Mouse (Mus musculus): ENCODE measurements around the gene Mblac1. TPM values are rescaled to one million over a fixed set of nuclear protein-coding genes. Genes with fewer than 3 reads are reported as not detected.

Mblac1 gene
- polyA plus RNA-seq, 1 experiment from 2014 or later, result 5.9 TPM

GRCm38 (mm10) chr5:138226491-138226890 is 32.4 kb downstream of the Mblac1 start:
- no peak for ATAC-seq (replicated peaks; ENCODE audit: insufficient number of reproducible peaks, low FRiP score, low TSS enrichment)

GRCm38 (mm10) chr5:138227367-138227766 is 33.3 kb downstream of the Mblac1 start:
- ATAC-seq (replicated peaks; ENCODE audit: insufficient number of reproducible peaks, low FRiP score, low TSS enrichment), result no peak
- Histone ChIP-seq H3K4me2 (no peak overlapping the region), H3K27me3 (ENCODE audit: control insufficient read depth, insufficient read depth, low read length) (no peaks in the 10 kb centered on the region), H3K27ac (ENCODE audit: low read depth, low read length) (no peak overlapping the region), H3K9ac (ENCODE audit: low read depth, low read length) (no peak overlapping the region), H3K9me3 (replicated peaks; ENCODE audit: control insufficient read depth, low read length) (no peaks in the 10 kb centered on the region), H3K36me3 (ENCODE audit: control insufficient read depth, insufficient read depth, low read length) (no peaks in the 10 kb centered on the region), H3K4me1 (ENCODE audit: control insufficient read depth, insufficient read depth, low read length) (no peaks in the 10 kb centered on the region), H3K4me3 (ENCODE audit: low read depth, low read length) (no peak overlapping the region)
- 48% methylated on average over 2 of the region's 2 CpGs for WGBS (ENCODE audit: insufficient replicate concordance)

More at GRCm38 (mm10) chr5:138226491-138226890, 32.4 kb downstream of the Mblac1 start:
- Histone ChIP-seq H3K4me3 (ENCODE audit: low read depth, low read length) (no peak overlapping the region), H3K9me3 (replicated peaks; ENCODE audit: control insufficient read depth, low read length) (no peaks in the 10 kb centered on the region), H3K36me3 (ENCODE audit: control insufficient read depth, insufficient read depth, low read length) (no peaks in the 10 kb centered on the region), H3K27me3 (ENCODE audit: control insufficient read depth, insufficient read depth, low read length) (no peaks in the 10 kb centered on the region), H3K9ac (ENCODE audit: low read depth, low read length) (no peak overlapping the region), H3K4me1 (ENCODE audit: control insufficient read depth, insufficient read depth, low read length) (no peaks in the 10 kb centered on the region), H3K4me2 (no peak overlapping the region), H3K27ac (ENCODE audit: low read depth, low read length) (no peak overlapping the region)
- WGBS (ENCODE audit: insufficient replicate concordance), result 76% methylated on average over 4 of the region's 4 CpGs

DNA sequence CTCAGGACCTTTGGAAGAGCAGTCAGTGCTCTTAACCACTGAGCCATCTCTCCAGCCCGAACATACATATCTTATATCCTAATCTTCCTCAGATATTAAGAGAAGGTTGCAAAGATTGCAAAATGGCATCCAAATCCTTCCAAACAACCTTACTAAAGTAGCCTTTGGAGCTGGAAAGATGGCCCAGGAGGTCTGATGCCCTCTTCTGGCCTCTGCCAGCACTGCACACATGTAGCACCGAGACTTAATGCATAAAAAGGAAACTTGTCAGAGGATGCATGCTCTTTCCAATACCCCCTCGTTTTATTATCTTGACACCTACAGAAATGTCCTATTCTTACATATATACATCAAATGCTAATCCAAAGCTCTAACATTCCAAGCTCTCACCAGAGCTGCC is 33.9 kb downstream of the Mblac1 start:
- no peak overlapping the region for H3K4me2 ChIP-seq
- WGBS (ENCODE audit: insufficient replicate concordance), result 53% methylated on average over 3 of the region's 3 CpGs
- H3K4me3 ChIP-seq (ENCODE audit: low read depth, low read length), result no peak overlapping the region
- H3K27ac ChIP-seq (ENCODE audit: low read depth, low read length), result no peak overlapping the region
- H3K36me3 ChIP-seq (ENCODE audit: control insufficient read depth, insufficient read depth, low read length), result no peaks in the 10 kb centered on the region
- no peaks in the 10 kb centered on the region for H3K9me3 ChIP-seq (replicated peaks; ENCODE audit: control insufficient read depth, low read length)
- H3K4me1 ChIP-seq (ENCODE audit: control insufficient read depth, insufficient read depth, low read length), result no peaks in the 10 kb centered on the region
- H3K27me3 ChIP-seq (ENCODE audit: control insufficient read depth, insufficient read depth, low read length), result no peaks in the 10 kb centered on the region
- H3K9ac ChIP-seq (ENCODE audit: low read depth, low read length), result no peak overlapping the region
- ATAC-seq (replicated peaks; ENCODE audit: insufficient number of reproducible peaks, low FRiP score, low TSS enrichment), result no peak

DNA sequence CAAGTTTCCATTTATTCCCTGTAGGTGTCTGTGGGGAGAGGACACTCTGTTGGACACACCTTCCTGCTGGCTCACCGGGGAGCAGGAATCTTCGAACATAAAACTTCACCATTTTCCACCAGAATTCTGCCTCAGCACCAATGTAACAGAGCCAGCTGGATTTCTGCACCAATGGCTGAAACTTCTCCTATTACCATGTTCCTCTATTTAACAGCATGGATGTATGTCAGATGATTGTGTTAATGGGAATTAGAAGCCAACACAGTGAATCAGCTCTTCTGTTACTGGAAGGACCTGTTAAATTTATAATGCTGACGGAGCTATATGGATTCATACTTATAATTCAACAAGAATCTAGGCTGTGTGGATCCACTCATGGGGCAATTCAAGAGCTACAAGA is 35.4 kb downstream of the Mblac1 start:
- H3K36me3 ChIP-seq (ENCODE audit: control insufficient read depth, insufficient read depth, low read length), result no peaks in the 10 kb centered on the region
- 82% methylated on average over 3 of the region's 3 CpGs for WGBS (ENCODE audit: insufficient replicate concordance)
- H3K9ac ChIP-seq (ENCODE audit: low read depth, low read length), result no peak overlapping the region
- H3K27ac ChIP-seq (ENCODE audit: low read depth, low read length), result no peak overlapping the region
- H3K4me3 ChIP-seq (ENCODE audit: low read depth, low read length), result no peak overlapping the region
- ATAC-seq (replicated peaks; ENCODE audit: insufficient number of reproducible peaks, low FRiP score, low TSS enrichment), result no peak
- H3K4me2 ChIP-seq, result no peak overlapping the region
- H3K27me3 ChIP-seq (ENCODE audit: control insufficient read depth, insufficient read depth, low read length), result no peaks in the 10 kb centered on the region
- H3K4me1 ChIP-seq (ENCODE audit: control insufficient read depth, insufficient read depth, low read length), result no peaks in the 10 kb centered on the region
- H3K9me3 ChIP-seq (replicated peaks; ENCODE audit: control insufficient read depth, low read length), result no peaks in the 10 kb centered on the region

GRCm38 (mm10) chr5:138233778-138234177 is 39.7 kb downstream of the Mblac1 start:
- 82% methylated on average over 2 of the region's 2 CpGs for WGBS (ENCODE audit: insufficient replicate concordance)
- no peaks in the 10 kb centered on the region for H3K27me3 ChIP-seq (ENCODE audit: control insufficient read depth, insufficient read depth, low read length)
- no peak for ATAC-seq (replicated peaks; ENCODE audit: insufficient number of reproducible peaks, low FRiP score, low TSS enrichment)

DNA sequence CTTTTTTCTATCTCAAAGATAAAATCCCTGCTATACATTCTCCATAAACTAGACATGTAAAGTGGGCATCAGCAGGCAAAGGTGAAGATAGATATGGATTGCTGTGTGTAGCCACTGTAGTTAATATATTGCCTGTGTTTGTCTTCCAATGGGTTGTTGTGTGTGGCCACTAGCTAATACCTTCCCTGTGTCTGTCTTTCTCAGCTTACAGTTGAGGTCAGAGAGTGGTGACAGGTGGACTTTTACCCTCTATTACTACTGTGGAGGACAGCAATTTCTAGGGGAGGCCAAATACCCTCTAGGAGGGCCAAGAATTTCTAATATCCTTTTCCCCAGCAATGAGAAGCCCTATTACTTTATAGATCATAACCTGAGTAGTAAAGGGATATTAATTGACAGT is 40.1 kb downstream of the Mblac1 start:
- Histone ChIP-seq H3K4me2 (no peak overlapping the region), H3K9me3 (replicated peaks; ENCODE audit: control insufficient read depth, low read length) (no peaks in the 10 kb centered on the region), H3K4me3 (ENCODE audit: low read depth, low read length) (no peak overlapping the region), H3K9ac (ENCODE audit: low read depth, low read length) (no peak overlapping the region), H3K27ac (ENCODE audit: low read depth, low read length) (no peak overlapping the region), H3K27me3 (ENCODE audit: control insufficient read depth, insufficient read depth, low read length) (no peaks in the 10 kb centered on the region), H3K36me3 (ENCODE audit: control insufficient read depth, insufficient read depth, low read length) (no peaks in the 10 kb centered on the region), H3K4me1 (ENCODE audit: control insufficient read depth, insufficient read depth, low read length) (no peaks in the 10 kb centered on the region)
- ATAC-seq (replicated peaks; ENCODE audit: insufficient number of reproducible peaks, low FRiP score, low TSS enrichment), result no peak

More at GRCm38 (mm10) chr5:138233778-138234177, 39.7 kb downstream of the Mblac1 start:
- H3K27ac ChIP-seq (ENCODE audit: low read depth, low read length), result no peak overlapping the region
- H3K9ac ChIP-seq (ENCODE audit: low read depth, low read length), result no peak overlapping the region
- no peaks in the 10 kb centered on the region for H3K4me1 ChIP-seq (ENCODE audit: control insufficient read depth, insufficient read depth, low read length)
- no peaks in the 10 kb centered on the region for H3K36me3 ChIP-seq (ENCODE audit: control insufficient read depth, insufficient read depth, low read length)
- H3K9me3 ChIP-seq (replicated peaks; ENCODE audit: control insufficient read depth, low read length), result no peaks in the 10 kb centered on the region
- no peak overlapping the region for H3K4me2 ChIP-seq
- no peak overlapping the region for H3K4me3 ChIP-seq (ENCODE audit: low read depth, low read length)

GRCm38 (mm10) chr5:138241511-138241910 is 47.4 kb downstream of the Mblac1 start:
- Histone ChIP-seq H3K4me2 (no peak overlapping the region), H3K4me1 (ENCODE audit: control insufficient read depth, insufficient read depth, low read length) (no peaks in the 10 kb centered on the region), H3K4me3 (ENCODE audit: low read depth, low read length) (no peak overlapping the region), H3K36me3 (ENCODE audit: control insufficient read depth, insufficient read depth, low read length) (no peaks in the 10 kb centered on the region), H3K9me3 (replicated peaks; ENCODE audit: control insufficient read depth, low read length) (no peaks in the 10 kb centered on the region), H3K27me3 (ENCODE audit: control insufficient read depth, insufficient read depth, low read length) (no peaks in the 10 kb centered on the region), H3K27ac (ENCODE audit: low read depth, low read length) (no peak overlapping the region), H3K9ac (ENCODE audit: low read depth, low read length) (no peak overlapping the region)
- ATAC-seq (replicated peaks; ENCODE audit: insufficient number of reproducible peaks, low FRiP score, low TSS enrichment), result no peak
- 23% methylated on average over 2 of the region's 2 CpGs for WGBS (ENCODE audit: insufficient replicate concordance)

MicroRNAs encoded within 50 kb of the gene (microRNA counts, 519-probe panel; counts per million panel counts)
- 6,282 counts per million, percentile 80 among the panel's probes with 10 or more counts for microRNA mmu-miR-106b
- 6,873 counts per million, percentile 89 among the panel's probes with 10 or more counts for microRNA mmu-miR-25
- 6,143 counts per million, percentile 77 among the panel's probes with 10 or more counts for microRNA mmu-miR-93

Small RNAs within 50 kb of the gene (microRNA-seq; reads per million reads assigned to microRNA genes)
- 7,046 reads per million, percentile 95 among the genes with 10 or more reads in this experiment for gene Mir106b (ENCODE audit: borderline number of aligned reads)
- gene Mir25 (ENCODE audit: borderline number of aligned reads), result 475 reads per million, percentile 79 among the genes with 10 or more reads in this experiment
- gene Mir93 (ENCODE audit: borderline number of aligned reads), result 7,792 reads per million, percentile 95 among the genes with 10 or more reads in this experiment

Other genes with a start within 250 kb of the Mblac1 start
- not detected in 2 replicates for gene Gjc3, start 231.2 kb upstream of the Mblac1 start, polyA plus RNA-seq (2014; fragmentation: Nextera tagmentation; extraction: Ambion mirVana)
- gene Azgp1, start 212.8 kb upstream of the Mblac1 start, polyA plus RNA-seq (2014; fragmentation: Nextera tagmentation; extraction: Ambion mirVana), result not detected in 2 replicates
- not detected in 2 replicates for gene Smok3a, start 173.1 kb upstream of the Mblac1 start, polyA plus RNA-seq (2014; fragmentation: Nextera tagmentation; extraction: Ambion mirVana)
- gene Smok3b, start 172.9 kb upstream of the Mblac1 start, polyA plus RNA-seq (2014; fragmentation: Nextera tagmentation; extraction: Ambion mirVana), result not detected in 2 replicates
- gene Smok3c, start 141.1 kb upstream of the Mblac1 start, polyA plus RNA-seq (2014; fragmentation: Nextera tagmentation; extraction: Ambion mirVana), result not detected in 2 replicates
- gene Zkscan1, start 109.2 kb upstream of the Mblac1 start, polyA plus RNA-seq (2014; fragmentation: Nextera tagmentation; extraction: Ambion mirVana), result 13.0 and 18.1 TPM in 2 replicates
- gene Zscan21, start 77.4 kb upstream of the Mblac1 start, polyA plus RNA-seq (2014; fragmentation: Nextera tagmentation; extraction: Ambion mirVana), result 45.7 and 48.5 TPM in 2 replicates
- gene Zfp113, start 38.6 kb upstream of the Mblac1 start, polyA plus RNA-seq (2014; fragmentation: Nextera tagmentation; extraction: Ambion mirVana), result 8.0 and 10.0 TPM in 2 replicates
- 253 and 277 TPM in 2 replicates for gene Cops6, start 33.2 kb upstream of the Mblac1 start, polyA plus RNA-seq (2014; fragmentation: Nextera tagmentation; extraction: Ambion mirVana)
- 10.2 TPM in 2 replicates for gene Ap4m1, start 22.3 kb upstream of the Mblac1 start, polyA plus RNA-seq (2014; fragmentation: Nextera tagmentation; extraction: Ambion mirVana)
- gene Mcm7, start 21.9 kb upstream of the Mblac1 start, polyA plus RNA-seq (2014; fragmentation: Nextera tagmentation; extraction: Ambion mirVana), result 139 and 143 TPM in 2 replicates
- 82.8 and 85.2 TPM in 2 replicates for gene Taf6, start 6.9 kb upstream of the Mblac1 start, polyA plus RNA-seq (2014; fragmentation: Nextera tagmentation; extraction: Ambion mirVana)
- 31.7 and 33.7 TPM in 2 replicates for gene Cnpy4, start 6.8 kb upstream of the Mblac1 start, polyA plus RNA-seq (2014; fragmentation: Nextera tagmentation; extraction: Ambion mirVana)
- gene Nxpe5, start 31.6 kb downstream of the Mblac1 start, polyA plus RNA-seq (2014; fragmentation: Nextera tagmentation; extraction: Ambion mirVana), result not detected in 2 replicates
- 71.8 and 74.4 TPM in 2 replicates for gene Lamtor4, start 61.2 kb downstream of the Mblac1 start, polyA plus RNA-seq (2014; fragmentation: Nextera tagmentation; extraction: Ambion mirVana)
- gene BC037034, start 69.7 kb downstream of the Mblac1 start, polyA plus RNA-seq (2014; fragmentation: Nextera tagmentation; extraction: Ambion mirVana), result 3.5 and 4.0 TPM in 2 replicates
- gene Gal3st4, start 78.5 kb downstream of the Mblac1 start, polyA plus RNA-seq (2014; fragmentation: Nextera tagmentation; extraction: Ambion mirVana), result 1.3 and 1.4 TPM in 2 replicates
- 0.10 and 0.14 TPM in 2 replicates for gene Gm43720, start 85.6 kb downstream of the Mblac1 start, polyA plus RNA-seq (2014; fragmentation: Nextera tagmentation; extraction: Ambion mirVana)
- 2.9 and 3.0 TPM in 2 replicates for gene Gpc2, start 85.7 kb downstream of the Mblac1 start, polyA plus RNA-seq (2014; fragmentation: Nextera tagmentation; extraction: Ambion mirVana)
- gene Stag3, start 85.9 kb downstream of the Mblac1 start, polyA plus RNA-seq (2014; fragmentation: Nextera tagmentation; extraction: Ambion mirVana), result 1.8 and 4.4 TPM in 2 replicates
- gene Pvrig, start 147.6 kb downstream of the Mblac1 start, polyA plus RNA-seq (2014; fragmentation: Nextera tagmentation; extraction: Ambion mirVana), result 0.14 TPM in 1 of 2 replicates, not detected in the other
- 21.9 and 23.6 TPM in 2 replicates for gene Zfp157, start 247.2 kb downstream of the Mblac1 start, polyA plus RNA-seq (2014; fragmentation: Nextera tagmentation; extraction: Ambion mirVana)